Comparison of ENCODE assay signal across 8 mouse cellular contexts in the genomic region with DNA sequence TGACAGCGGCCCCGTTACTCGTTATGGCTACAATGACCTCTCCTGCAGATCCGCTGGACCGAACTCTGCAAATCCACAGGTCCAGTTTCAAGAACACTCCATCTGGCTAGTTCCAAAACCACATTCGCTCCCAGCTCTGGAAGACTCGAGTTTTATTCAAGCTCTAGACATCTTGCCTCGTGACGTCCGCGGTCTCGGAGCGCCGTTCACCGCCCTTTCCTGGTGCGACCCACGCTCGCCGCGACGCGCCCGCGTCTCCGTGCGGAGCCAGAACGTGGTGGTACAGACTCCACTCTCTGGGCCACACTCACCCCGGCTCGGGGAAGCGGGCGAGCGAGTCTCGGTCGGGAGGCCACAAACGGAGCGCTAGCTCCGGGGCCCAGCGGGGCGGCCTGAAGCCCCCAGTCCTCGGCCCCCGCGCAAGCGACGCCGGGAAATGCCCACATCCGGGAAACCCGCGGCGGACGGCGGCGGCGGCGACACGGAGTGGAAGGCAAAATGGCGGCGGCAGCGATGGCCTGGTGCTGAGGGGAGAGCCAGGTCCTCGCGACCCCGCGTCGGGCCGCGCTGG. TPM values are rescaled to one million over a fixed set of nuclear protein-coding genes. Genes with fewer than 3 reads are reported as not detected.
DNase-seq lines count a peak whose midpoint lies in the region; ATAC-seq lines count a peak whose summit lies in the region.

Pcmt1 (minus strand) TSS at position 406 of the 571 bp plus-strand sequence.
Lats1 (plus strand) TSS at position 484 of the 571 bp plus-strand sequence.

- H3K4me2 ChIP-seq in hindbrain, embryonic 15.5 days: peak within 1 kb of the TSS; percentile 78

- peak; percentile 80 for DNase-seq in ZHBTc4 (ENCODE audit: low read depth, low spot score)
- DNase-seq in cerebellum, postnatal 4 days (ENCODE audit: low spot score in 2 of 2): peak; percentile 87 to 90
- peak; percentile 79 for DNase-seq in gastrocnemius, adult 18-20 months (ENCODE audit: low spot score)
- DNase-seq in left cerebral cortex, adult 11 months (ENCODE audit: low spot score): peak; percentile 67
- peak; percentile 83 for DNase-seq in lung, postnatal 36 days
- peak; percentile 86 for DNase-seq in retina, embryonic 14.5 days (ENCODE audit: low spot score)
- DNase-seq in thymus, postnatal 36 days: peak; percentile 88 to 90

- ATAC-seq in hindbrain, embryonic 15.5 days (ENCODE audit: low FRiP score, low read depth): peak; percentile 88

- H3K4me3 ChIP-seq in hindbrain, embryonic 15.5 days: peak within 1 kb of the TSS; percentile 91

- peaks cover 50% of the 10 kb centered on the region for H3K4me1 ChIP-seq in hindbrain, embryonic 15.5 days (replicated peaks)

- no peaks in the 10 kb centered on the region for H3K27me3 ChIP-seq in hindbrain, embryonic 15.5 days

- peak within 1 kb of the TSS; percentile 96 for H3K9ac ChIP-seq in hindbrain, embryonic 15.5 days

- WGBS in hindbrain, embryonic 15.5 days: under 1% methylated on average over 56 of the region's 65 CpGs

- H3K9me3 ChIP-seq in hindbrain, embryonic 15.5 days: no peaks in the 10 kb centered on the region

- H3K27ac ChIP-seq in hindbrain, embryonic 15.5 days (replicated peaks): peak within 1 kb of the TSS; percentile 98

- peaks cover 22% of the 10 kb centered on the region for H3K36me3 ChIP-seq in hindbrain, embryonic 15.5 days

RNA-seq across cellular contexts. Expression of gene Pcmt1, which starts in this region (rescaled TPM):
- total RNA-seq in gastrocnemius, adult 18-20 months (2021): 100 to 1,000 TPM; 107 to 120 TPM
- polyA plus RNA-seq in hindbrain, embryonic 15.5 days (2015; fragmentation: Nextera tagmentation; extraction: Ambion mirVana): 172 and 174 TPM in 2 replicates

RNA-seq across cellular contexts. Expression of gene Lats1, which starts in this region (rescaled TPM):
- 10 to 100 TPM in 1 of 2 experiments, 1 to 10 TPM in 1; 8.3 to 11.1 TPM for total RNA-seq in gastrocnemius, adult 18-20 months (2021)
- 8.9 and 9.5 TPM in 2 replicates for polyA plus RNA-seq in hindbrain, embryonic 15.5 days (2015; fragmentation: Nextera tagmentation; extraction: Ambion mirVana)

Comparison
In these comparisons a context has a peak if more than half of its experiments do, and no peak if none do; other contexts are left out.
1. Peak in every context shown above with its lines: DNase-seq, ATAC-seq, H3K4me3 ChIP-seq and H3K27ac ChIP-seq.